Mouse (Mus musculus) spleen, postnatal 4 days (tissue): ENCODE results near the gene Olfr1495.
"Not testable (repeated sequence)": the region's sequence is repeated elsewhere in the genome, so short reads cannot be mapped to it uniquely, and the experiment has no call there.

Source experiments
- DNase-seq, 2 experiments: peaks; one replicate each; pipeline ENCODE4 v3.0.0; 2022; ENCODE audit warnings: low spot score in 2 of 2

The Olfr1495 gene

DNA sequence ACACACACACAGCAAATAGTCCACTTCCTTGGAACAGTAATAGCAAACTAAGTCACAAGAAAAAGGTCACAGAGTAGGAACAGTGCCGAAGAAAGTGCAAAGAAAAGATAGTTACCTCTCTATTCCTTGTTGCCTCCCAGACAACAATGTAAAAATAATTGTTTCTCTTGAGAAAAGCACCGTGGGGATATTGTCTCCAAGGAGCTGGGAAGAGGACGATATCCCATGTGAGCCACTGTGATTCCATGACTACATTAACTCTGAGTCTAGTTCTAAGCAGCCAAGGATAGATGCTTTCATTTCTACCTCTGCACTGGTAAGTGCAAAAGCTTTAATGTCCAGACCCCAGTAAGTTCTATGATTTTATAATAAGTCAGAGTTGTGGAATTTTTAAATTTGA is at the start of gene Olfr1495:
TSS of gene Olfr1495 (plus strand) at position 301 of the 400 bp plus-strand sequence.
- no peak for DNase-seq

DNA sequence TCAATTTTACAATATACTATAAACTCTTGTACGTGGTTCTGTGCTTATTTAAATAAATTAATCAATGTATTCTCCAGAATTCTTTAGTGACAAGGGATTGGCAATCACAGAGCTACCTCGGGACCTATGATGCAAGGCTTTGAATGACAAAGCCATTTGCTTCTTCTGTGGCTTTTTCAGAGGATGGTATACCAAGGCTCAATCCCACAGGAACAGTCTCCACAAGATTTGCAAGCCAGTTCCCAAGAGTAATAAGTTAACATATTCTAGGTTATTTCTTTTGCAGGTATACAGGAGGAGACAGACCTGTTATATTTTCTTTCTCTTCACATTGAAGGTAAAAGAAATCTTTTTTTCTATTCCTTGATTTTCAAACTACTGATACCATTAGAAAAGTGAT is 41.4 kb upstream of the Olfr1495 start, which contains the start of gene Olfr1493-ps1:
TSS of gene Olfr1493-ps1 (plus strand) at position 301 of the 400 bp plus-strand sequence.
- no peak for DNase-seq

DNA sequence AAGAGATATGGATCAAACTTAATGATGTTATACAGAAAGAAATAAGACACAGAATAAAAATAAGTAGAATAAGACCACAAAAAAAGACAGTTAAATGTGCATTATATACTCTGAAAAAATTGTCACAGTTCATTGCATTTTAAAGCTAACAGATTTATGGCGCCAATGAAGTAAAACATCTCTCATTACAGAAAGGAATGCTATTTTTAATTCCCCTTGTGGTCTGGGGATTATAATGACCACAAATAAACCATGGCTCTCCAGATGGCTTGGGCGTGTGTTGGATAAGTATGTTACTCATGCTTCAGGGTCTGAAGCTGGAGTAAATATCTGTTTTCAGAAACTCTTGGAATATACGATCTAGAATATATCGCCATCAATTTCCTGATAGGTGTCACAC is 25.0 kb upstream of the Olfr1495 start, which contains the start of gene Olfr1494:
TSS of gene Olfr1494 (plus strand) at position 301 of the 400 bp plus-strand sequence.
- no peak for DNase-seq

DNA sequence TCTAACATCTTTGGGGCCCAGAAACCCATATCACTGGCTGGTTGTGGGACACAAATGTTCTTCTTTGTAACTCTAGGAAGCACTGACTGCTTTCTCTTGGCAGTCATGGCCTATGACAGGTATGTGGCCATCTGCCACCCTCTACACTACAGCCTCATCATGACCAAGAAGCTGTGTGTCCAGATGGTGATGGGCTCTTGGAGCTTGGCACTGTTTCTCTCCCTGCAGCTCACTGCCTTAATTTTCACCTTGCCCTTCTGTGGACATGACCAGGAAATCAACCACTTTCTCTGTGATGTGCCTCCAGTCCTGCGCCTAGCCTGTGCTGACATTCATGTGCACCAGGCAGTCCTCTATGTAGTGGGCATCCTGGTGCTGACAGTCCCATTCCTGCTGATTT is 15.0 kb upstream of the Olfr1495 start:
- DNase-seq, result no peak

DNA sequence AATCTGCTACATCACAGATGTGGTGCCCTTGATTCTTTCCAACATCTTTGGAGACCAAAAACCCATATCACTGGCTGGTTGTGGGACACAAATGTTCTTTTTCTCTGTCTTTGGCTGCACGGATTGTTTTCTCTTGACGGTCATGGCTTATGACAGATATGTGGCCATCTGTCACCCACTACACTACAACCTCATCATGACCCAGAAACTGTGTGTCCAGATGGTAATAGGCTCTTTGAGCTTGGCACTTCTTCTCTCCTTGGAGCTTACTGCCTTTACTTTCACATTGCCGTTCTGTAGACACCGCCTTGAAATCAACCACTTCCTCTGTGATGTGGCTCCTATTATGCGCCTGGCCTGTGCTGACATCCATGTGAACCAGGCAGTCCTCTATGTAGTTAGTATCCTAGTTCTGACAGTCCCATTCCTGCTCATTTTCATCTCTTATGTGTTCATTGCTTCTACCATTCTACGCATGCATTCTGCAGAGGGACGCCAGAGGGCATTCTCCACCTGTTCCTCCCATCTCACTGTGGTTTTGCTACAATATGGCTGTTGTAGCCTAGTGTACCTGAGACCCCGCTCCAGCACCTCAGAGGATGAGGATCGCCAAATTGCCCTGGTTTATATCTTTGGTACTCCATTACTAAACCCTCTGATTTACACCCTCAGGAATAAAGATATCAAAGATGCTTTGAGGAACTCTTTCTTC is 4.3 kb downstream of the Olfr1495 start:
- DNase-seq, result no peak

DNA sequence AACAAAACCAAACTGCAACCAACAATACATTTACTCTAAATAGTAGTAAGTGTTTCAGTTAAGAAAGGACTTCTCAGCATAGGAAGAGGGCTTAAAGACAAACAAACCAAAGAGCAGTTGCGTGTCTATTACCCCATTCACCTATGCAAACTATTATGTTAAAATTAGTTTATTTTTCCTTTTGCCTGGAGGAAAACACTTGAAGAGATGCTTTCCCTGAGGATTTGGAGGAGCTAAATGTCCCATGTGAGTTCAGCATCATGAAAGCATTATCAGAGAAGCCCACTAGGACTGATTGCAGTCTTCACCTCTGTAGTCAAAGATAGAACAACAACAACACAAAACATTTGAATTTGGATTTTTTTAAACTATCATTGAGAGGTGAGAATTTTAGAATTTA is 13.2 kb downstream of the Olfr1495 start, which contains the start of gene Olfr1496:
TSS of gene Olfr1496 (plus strand) at position 301 of the 400 bp plus-strand sequence.
- no peak for DNase-seq

DNA sequence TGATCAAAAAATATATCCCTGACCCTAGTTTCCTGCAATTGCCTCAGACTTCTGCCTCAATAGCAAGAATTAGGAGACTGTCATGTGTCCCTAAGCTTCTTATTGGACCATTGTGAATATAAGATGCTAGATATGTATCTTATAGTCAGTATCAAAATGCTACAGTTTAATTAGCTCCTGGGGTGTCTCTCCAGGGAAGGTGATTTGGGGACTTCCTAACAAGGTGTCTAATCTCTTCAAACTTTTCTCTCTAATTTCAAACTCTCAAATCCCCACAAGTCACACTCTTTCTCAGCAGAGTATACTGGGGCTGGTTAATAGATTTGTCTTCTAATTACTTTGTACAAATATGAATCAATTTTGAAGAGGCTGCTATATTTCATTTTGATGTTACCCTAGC is 33.7 kb downstream of the Olfr1495 start, which contains the start of gene Olfr1497:
TSS of gene Olfr1497 (minus strand) at position 101 of the 400 bp plus-strand sequence.
- DNase-seq, result no peak

DNA sequence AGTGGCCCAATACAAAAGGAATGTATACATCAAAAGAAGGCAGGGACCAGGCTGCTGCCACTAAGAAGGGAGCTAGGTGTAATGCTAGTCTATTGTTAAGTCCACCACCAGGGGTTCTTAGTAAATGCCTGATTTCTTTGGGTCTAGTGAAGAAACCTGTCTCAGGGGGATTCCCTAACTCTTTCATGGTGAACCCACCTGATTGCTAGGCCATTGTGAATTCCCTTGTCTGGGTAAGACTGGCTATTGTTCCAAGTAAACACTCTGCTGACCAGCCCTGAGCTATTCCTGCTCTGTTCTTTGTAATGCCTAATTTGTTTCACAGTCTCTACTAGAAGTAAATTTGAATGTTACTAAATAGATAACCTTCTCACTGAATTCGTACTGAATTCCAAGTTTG is 41.1 kb downstream of the Olfr1495 start:
- not testable (repeated sequence) for DNase-seq

DNA sequence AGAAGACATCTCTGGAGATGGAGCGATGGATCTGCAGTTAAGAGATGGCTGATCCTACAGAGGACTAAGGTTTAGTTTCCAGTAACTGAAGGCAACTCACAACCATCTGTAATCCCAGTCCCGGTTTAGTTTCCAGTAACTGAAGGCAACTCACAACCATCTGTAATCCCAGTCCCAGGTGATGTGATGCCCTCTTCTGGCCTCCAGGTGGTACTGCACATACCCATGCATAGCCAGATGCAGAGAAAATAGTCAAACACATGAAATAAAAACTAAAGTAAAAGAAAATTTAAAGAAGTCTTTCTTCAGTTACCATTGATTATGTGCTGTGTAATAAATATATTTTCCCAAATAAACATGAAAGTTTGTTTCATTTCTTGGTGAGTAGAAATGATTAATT is 48.4 kb downstream of the Olfr1495 start:
- DNase-seq, result no peak

DNA sequence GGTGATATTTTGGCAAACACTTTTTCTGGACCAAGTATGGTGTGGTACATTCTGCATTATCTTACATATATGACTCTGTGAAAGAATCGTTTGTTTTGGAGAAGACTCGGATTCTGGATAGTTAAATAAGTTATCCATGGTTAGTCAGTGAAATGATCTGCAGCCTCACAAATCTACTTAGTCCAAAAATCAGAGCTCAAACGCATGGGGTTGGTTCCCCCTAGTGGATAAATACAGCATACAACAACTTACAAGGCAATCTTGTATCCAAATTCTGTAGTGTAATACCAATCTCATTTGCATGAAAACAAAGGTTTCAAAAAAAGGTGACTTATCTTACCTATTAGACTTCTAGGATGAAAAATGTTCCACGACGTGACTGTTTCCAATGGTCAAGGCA is 54.4 kb downstream of the Olfr1495 start:
- DNase-seq, result no peak

DNA sequence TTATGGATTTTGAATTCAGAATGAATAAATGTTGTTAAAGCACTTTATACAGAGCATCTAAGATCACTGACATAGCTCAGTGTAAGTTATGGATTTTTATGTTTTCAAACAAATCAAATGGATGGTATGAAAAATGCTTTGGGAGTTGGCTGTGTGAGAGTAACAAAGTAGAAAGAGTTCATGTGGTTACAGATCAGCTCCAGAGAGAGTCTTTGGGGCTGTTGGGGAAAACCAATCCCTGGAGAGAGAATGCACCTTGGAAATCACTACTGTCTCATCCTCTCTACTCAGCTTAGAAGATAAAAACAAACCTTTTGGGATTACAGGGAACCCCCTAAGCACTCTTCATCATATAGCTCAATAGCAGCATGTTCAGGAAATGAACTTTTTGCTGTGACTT is 54.9 kb downstream of the Olfr1495 start, which contains the start of gene Olfr1499:
TSS of gene Olfr1499 (minus strand) at position 101 of the 400 bp plus-strand sequence.
- no peak for DNase-seq
